Mouse (Mus musculus) thymus, postnatal 25 days (tissue): ENCODE results near the gene Gm48552.

Experiments used
- DNase-seq: peaks from one replicate; pipeline ENCODE4 v3.0.0; 2022

Gm48552 gene

DNA sequence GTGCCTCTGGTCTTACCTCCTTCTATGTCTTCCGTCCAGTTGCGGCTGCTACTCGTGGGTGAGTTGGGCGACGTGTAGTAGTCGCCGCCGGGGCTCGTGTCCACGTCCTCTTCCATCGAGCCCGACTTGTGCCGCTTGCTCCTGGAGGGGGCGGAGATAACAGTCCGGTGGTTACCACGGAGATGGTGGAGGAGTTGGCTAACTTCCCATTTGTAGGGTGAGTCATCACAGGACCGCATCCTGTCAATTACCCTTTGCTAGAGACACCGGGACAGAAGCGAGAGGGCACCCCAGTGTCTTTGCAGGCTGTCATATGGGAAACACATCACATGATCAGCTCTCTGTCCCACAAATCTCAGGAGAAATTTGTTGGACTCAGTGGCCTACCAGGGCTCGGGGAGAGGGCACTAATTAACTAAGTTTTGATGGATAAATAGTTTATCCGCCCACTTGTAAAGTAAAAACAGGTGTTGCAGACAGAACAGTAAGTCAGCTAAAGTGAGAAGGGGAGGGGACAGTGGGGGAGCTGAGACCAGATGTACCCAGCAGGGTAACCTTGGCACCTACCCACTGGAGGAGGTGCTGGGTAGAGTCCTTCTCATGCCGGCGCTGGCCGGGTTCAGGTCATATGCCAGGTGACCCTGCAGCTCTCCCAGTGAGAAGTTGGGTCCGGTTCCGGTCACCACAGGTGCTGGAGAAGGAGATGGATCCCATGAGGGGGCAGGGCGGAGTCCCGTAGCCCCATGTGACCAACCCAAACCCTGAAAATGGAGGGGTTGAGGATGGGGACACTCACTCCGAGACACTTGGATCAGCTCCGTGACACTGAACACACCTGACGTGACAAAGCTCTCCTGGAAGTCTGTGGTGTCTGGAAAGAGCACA is 19.0 kb downstream of the Gm48552 start:
- DNase-seq: peak; percentile 26

DNA sequence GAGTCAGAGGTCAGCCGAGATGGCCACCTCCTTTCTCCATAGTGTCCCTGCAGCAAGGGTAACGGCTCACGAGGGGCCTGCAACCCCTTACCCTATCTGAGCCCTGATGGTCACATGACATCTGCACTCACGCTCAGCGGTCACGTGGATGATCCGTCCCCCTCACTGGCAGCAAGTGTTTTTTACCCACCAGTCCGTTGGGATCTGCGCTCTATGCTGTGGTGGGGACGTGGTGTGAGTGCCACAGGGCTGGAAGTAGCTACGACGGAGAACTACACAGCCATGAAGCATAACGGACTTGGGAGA is 19.6 kb downstream of the Gm48552 start:
- no peak for DNase-seq

DNA sequence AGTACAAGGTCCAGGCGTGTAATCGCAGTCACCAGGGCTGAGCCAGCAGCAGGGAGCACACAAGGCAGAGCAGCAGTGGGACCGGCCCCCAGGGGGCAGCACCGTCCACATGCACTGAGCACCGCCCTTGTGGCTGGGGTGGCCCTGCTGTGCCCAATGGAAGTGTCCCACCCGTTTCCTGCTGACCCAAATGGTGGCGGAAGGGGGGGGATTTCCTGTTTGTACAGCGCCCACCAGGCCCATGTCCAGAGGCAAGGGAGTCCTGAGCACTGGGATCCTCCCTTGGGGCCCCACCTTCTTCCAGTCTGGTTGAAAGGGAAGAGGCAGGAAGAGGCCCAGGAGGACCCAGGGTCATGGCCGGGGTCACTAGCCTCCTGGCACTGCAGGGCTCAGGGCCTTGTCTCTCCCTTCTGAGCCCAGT is 20.1 kb downstream of the Gm48552 start:
- peak; percentile 69 for DNase-seq

DNA sequence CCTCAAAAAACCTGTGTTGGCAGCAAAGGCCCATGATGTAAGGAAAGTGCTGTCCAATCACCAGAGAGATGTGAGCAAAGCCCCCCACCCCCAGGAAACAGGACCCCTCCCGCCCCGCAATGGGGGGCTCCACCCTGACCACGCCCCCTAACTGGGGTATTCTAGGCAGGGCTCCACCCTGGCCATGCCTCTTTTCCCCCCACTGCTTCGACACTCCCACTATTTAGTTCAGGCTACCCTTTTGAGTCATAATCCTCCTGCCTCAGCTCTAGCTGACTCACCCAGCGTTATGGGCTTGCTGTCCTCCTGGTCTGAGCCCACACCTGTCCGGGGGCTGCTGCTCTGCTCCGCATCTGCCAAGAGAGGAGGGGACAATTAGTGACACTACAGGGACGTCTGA is 20.5 kb downstream of the Gm48552 start:
- DNase-seq: no peak

DNA sequence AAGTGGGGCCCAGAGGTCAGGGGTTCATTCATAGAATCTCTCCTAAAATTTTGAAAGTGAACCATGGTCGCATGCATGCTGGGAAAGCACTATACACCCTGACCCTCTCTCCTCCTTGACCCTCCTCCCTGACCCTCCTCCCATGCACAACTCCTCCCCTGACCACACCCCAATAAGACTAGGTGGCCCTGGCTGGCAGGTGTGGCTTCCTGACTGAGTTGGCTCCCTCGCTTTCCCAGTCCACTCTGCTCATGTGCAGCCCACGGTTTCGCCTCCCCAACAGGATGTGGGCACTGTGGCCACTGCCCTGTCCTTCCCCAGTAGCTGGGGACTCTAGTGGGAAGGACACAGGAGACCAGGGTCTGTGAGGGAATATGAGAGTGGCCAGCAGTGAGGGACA is 21.5 kb downstream of the Gm48552 start:
- DNase-seq: no peak

DNA sequence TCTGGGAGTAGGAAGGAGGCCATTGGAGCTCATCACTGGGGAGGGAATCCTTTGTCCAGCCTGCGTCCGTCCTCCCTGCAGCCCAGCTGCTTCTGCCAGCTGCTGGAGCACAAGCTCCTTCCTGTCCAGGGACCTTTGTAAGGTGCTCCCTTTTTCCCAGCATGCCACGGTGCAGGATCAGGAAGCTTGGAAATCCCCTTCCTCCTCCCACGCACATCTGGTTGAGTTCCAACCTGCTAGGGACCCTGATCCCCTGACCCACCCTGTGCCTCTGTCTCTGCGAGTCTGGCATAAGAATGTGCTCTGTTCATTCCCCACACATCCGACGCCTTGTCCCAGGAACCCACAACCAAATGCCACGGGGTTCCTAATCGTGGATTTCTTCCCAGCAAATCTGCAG is 22.2 kb downstream of the Gm48552 start:
- DNase-seq: no peak

DNA sequence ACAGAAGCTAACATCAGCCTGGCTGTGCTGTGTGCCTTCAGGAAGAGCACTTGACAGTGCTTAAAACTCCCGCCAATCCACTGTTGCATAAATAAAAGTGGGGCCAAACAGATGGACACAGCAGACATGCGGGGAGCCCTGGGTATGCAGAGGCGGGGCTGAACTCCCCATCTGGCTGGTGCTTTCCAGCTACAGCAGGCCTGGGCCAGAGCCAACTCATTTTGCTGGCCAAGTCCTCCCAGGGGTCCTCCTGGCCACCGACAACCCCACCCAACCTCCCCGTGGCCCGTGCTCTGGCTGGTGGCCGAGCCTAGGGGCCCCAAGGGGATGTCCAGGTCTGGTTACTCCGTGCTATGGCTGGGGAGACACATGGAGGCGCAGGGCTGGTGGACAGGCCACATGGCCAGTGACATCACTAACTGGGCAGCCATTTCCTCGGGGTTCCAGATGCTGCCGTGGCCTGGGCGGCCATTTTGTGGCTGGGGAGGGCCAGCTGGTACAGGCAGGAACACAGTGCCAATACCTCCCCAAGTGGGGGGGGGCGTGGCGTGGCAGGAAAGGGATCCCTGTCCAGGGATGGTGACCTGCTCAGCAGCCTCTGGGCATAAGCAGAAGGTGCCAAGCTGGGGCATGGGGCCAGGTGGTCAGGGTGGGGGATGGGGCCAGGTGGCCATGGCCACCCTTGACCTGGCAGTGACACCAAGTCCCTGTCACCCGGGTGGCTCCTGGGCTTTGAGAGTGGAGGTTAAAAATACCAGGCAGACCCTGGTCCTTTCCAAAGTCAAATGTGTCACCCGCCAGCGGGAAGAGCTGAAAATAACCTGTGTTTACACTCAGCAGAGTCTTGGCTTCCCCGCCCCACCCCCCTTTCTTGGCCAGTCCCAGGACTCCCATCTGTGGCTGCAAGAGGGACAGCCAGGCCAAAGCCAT is 22.9 kb downstream of the Gm48552 start:
- DNase-seq: no peak

DNA sequence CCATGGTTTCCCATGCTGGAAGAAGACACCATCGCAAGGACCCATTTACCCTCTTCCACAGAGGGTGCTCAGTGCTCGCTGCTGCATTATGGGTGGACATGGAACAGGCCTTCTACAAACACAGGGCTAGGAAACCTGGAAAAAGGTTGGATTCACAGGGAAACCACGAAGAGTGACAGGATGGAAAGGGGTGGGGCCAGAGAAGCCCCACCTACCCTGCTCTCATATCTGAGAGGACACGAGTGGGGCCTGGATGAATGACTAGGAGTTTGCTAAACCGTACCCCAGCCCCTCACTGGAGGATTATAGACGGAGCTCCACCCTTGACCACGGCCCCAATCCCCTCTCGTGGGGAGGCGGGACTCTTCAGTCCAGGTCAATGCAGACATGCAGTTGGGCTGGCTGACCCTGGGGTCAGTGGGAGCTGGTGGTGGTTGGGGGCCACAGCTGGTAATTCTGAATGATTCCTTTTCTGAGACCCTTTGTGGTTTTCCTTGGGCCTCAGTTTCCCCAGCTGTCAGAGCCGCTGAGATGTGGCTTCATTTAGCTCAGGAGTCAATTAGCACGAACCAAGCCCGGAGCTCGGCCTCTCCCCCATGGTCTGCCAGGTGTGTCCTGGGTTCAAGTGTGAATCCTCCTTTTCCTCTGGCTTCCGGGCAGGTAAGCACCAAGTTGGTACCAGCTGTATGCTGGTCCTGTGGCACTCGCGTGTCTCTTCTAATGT is 23.9 kb downstream of the Gm48552 start:
- DNase-seq: no peak

DNA sequence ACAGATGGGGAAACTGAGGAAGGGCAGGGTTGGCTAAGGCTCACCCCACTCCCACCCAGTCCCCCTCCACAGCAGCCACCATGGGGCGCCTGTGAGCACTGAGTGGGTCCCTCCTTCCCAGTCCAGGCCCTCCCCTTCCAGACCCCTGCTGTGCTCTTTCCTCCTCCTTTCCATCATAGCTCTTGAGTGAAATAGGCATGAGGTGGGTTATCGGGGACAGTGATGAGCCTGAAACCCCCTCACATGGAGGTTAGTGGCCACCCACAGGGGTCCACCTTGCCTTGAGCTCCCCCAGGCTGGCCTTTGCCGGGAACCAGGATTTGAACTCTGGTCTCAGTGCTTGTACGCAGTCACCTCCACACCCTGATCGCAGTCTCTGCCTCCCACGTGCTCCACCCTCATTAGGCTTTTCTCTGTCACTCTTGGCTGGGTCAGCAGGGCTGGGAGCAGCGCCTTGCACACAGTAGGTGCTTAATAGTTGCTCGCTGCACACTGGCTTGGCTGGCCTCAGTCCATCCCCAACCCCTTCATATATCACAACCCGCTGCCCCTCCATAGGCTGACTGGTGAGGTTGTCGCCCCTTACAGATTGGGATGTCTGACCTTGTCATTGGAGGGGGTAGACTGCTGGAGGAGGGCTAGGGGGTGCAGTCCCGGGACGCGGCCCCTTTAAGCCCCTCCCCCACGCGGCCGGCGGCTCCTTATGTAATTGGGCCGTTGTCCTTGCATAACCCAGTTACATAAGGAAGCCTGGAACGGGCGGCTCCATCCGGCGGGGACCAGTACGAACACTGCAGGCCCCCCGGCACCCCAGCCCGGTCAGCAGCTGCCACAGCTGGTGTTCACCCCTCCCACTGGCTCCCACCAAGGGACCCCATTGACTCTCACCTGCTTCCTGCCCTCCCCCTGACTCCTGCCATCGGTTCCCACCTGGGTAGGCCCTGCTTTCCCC is 24.8 kb downstream of the Gm48552 start:
- no peak for DNase-seq

DNA sequence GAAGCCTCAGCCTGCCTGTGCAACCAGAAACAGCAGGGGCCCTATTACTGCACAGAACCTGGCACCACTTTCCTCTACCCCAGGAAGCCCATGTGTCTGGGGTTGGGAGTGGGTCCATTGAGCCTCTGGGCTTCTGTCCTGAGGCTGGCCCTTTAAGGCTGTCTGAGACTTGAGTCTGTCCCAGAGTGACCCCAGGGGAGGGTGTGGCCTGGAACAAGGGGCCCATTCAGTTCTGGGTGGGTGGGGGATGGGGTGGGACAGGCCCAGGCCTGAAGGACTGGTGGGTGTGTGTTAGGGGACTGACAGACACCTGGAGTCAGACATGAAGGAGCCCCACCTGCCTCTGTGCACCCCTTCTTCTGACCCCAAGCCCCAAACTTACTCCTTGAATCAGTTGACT is 25.9 kb downstream of the Gm48552 start:
- no peak for DNase-seq

DNA sequence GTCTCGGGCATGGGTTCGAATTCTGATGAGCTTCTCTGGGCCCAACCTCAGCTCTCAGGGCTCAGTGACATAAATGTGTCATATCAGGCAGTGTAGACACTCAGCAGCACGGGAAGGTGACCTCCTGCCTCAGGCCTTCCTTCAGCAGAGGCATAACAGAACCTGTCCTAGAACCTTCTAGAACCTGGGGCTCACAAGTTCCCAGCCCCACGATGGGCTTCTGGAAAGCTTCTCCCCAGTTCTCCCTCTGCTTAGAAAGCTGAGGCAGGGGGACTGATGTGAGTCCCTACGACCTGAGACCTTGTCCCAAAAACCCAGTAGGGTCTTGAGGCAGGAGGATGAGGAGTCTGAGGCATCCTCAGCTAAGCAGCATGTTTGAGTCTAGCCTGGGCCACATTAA is 26.3 kb downstream of the Gm48552 start:
- no peak for DNase-seq

DNA sequence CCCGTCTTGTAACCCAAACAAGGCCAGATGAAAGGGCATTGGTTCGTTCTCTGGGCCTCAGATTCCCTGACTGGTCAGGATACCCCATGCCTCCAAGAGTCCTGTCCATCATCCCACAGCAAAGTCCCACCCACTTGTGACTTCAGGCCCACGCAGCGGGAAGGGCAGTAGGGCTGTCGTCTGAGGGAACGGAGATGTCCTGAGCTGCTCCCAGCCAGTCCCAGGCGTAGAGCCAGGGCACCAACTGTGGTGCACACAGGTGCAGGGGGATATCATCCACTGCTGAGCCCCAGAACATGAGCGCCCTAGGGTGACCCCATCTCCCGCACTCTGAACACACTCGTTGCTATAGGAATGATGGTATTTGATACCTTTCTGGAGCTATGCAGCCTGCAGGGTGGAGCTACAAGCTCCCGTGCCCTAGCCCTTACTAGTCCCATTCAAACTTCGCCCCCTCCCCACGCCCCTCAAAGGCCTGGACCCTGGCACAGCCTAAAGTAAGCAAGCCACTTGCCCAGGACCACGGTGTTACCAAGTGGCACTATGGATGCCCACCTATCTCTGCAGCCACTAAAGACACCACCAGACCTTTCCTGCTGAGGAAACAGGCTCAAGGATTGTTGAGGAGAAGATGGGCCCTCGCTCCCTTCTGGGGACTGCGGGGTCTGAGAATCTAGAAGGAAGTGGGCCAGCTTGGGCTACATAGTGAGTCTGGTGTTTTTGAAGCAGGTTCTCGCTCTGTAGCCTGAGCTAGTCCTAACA is 26.9 kb downstream of the Gm48552 start:
- no peak for DNase-seq

DNA sequence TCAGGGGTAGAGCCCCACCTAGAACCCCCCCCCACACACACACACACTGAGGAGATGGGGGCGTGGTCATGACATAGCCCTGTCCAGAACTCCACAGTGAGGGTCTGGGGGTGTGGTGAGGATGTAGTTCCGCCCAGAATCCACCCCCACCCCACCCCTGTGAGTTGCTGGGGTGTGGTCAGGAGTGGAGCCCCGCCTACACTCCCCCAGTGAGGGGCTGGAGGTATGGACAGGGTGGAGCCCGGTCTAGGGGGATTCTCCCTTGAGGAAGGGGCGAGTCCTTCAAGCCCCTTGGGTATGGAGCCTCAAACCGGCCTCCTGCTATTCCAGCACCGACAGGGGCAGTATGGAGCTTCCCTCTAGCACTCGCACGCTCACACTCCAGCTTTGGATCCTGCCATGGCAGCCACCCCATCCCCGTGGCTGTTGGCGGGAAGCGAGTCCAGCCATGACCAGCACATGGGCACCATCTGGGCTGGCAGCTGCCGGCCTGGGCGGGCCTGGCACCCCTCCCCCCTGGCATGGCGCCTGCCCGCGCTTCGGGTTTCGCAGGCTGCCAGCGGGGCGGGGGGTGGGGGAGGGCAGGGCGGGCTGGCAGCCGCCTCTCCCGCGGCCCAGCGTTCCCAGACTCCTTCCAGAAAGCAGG is 27.9 kb downstream of the Gm48552 start:
- peak; percentile 31 for DNase-seq

DNA sequence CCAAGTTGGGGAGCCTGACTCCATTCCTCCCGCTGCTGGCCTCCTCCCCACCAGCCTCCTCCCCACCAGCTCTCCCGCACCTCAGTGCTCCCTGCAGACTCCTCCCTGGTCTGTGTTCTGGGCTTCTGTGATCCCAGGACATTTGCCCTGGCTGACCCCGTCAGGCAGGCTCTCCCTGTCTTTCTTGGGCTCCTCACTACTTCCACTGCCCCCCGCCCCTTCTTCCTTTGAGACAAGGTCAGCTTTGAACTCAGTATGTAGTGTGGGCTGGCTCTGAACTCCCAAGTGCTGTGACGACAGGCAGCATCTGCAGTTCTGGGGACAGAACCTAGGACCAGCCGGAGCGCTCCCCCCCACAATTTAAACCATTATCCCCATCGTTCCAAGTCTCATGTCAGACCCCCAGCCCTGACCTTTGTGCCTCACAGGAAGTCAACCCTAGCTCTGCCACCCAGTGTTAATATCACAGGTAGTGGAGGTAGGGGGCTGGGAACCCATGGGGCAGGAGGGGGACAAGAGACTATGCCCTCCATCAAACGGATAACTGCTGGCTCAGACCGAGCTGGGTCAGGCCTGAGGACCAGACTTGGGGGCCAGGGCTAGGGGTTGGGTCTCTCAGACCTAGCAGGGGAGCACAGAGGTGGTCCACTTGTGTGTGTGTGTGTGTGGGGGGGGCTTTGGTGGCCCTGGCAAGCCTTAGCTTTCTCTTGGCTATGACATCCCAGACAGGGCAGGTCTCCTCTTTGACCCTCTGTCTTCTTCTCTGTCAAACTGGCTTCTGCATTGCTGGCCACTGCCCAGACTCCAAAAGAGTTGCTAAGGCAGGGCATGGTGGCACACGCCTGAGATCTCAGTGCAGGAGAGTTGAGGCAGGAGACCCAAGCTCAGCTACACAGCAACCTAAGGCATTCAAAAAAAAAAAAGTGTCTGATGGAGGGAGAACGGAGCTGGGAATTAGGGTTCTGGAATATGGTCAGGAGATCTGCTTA is 28.7 kb downstream of the Gm48552 start:
- no peak for DNase-seq

DNA sequence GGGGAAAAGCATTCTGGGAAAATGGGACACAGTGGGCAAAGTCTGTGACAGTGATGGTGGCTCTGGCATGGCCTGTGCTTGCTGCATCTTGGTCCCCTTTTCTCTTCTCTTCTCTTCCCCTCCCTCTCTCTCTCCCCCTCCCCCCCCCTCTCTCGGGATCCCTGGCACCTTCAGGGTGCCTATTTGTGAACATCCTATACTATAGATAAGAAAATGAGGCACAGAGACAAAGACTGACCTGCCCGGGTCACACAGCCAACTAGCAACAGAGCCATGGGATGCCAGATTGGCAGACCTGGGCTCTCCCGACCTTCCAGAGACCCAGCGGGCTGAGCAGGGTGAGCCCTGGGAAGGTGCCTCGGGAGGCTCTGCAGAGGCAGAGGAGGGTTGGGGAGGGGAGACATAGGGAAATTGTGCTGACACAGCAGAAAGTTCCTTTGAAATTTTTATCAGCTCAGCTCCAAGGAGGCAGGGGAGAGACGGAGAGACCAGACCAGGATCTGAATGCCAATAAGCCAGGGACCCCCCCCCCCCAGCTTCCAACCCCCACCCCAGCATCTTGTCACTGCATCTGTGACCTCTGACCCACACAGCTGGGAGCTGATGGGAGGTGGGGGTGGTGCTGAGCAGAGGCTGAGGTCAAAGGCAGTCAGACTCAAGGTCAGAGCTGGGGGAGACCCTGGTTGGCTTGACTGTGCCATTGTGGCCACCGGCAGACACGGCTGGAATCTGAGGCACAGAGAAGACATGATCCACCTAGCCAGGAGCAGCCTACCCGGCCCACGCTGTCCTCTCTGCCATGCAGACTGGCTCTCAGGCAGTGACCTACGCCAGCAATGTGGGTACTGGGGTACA is 29.6 kb downstream of the Gm48552 start:
- DNase-seq: no peak

DNA sequence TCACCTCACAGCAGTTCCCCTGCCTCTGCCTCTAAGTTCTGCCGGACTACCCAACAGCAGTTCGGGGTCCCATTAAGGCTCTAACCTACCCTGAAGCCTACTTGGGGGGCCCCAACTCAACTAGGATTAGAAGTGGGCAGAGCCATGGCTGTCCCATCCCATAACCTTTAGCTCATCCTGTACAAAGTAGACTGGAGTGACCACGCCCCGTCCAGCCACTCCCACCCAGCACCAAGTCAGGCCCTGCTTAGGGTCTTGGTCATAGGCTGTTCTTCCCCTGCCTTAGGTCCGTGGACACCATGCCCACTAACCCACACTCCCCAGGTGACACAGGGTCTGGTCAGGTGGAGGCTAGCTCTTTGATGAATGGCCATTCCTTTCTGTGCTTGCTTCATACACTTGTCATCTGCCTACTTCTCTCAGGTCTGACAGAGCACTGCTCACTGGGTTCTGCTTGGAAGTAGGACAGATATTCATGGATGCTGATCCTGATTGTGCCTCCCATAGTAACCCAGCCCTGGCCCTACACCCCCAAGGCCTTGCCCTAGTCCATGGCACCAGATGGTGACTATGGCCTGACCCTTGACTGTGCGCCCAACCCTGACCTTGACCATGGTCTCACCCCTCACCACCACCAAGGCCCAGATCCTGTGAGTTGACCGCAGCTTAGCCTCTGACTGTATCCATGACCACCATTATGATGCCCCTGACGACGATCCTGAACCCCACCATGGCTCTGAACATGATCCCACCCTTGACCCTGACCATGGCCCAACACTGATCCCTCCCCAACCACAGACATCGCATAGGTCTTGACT is 30.5 kb downstream of the Gm48552 start:
- no peak for DNase-seq

DNA sequence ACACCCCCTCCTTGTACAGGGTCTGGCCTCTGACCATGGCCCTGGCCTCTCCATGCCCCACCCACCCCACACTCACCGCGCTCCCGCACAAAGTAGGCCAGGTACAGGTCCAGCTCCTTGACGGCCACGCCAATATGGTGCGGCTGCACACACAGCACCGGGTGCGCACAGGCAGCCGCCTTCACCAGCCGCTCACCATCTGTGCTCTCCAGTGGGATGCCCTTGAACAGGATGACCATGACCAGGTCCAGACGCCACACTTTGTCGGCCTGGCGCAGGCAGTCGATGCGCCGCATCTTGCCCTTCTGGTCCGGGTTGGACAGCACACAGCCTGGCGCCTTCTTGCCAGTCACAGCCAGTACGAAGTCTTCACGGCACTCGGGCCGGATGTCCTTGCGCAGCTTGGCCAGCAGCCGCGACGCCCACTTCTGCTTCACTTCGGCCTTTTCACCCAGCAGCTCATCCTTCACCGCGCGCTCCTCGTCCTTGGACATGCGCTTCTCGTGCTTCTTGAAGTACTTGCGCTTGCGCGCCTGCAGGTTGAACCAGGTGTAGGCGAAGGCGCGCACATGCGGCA is 31.5 kb downstream of the Gm48552 start:
- DNase-seq: no peak
